Mouse (Mus musculus) testis, adult 2 months (tissue): Measurements from ENCODE around the gene Ahcy.

Experiments used
- CTCF ChIP-seq: fragments of 200-500 bp; IDR thresholded peaks from 2 replicates; pipeline ENCODE4 v1.5.1; 2012; ENCODE audit warnings: low read depth, mild to moderate bottlenecking, inconsistent platforms, low read length, moderate library complexity; ENCODE audit not compliant: control insufficient read depth, insufficient read depth, insufficient replicate concordance
- POLR2A ChIP-seq: fragments of 200-500 bp; IDR thresholded peaks from 2 replicates; pipeline ENCODE4 v1.6.1; 2012; ENCODE audit warnings: low read depth, mild to moderate bottlenecking, inconsistent platforms, low read length, moderate library complexity; ENCODE audit not compliant: control insufficient read depth

DNA sequence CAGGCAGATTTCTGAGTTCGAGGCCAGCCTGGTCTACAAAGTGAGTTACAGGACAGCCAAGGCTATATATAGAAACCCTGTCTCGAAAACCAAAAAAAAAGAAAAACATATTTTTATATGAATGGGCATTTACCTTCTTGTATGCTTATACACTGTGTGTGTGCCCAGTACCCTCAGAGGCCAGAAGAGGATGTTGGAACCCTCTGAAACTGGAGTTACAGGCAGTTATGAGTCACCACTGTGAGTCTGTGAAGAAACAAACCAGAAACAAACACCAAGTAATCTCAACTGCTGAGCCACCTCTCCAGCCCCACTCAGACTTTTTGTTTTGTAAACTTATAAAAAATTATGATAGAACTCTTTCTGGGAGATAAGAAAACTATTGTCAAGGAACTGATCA lies 27.5 kb downstream of the Ahcy start:
- TF ChIP-seq POLR2A (no peak), CTCF (no peak)
